Mouse (Mus musculus) layer of hippocampus, adult 9-11 months (tissue): ENCODE measurements around the gene Dnajc4.
A peak's percentile ranks its signal among the peaks of the same experiment; 100 is the strongest.

Source experiments
- DNase-seq: peaks from one replicate; pipeline ENCODE4 v3.0.0; 2022

Gene Dnajc4

DNA sequence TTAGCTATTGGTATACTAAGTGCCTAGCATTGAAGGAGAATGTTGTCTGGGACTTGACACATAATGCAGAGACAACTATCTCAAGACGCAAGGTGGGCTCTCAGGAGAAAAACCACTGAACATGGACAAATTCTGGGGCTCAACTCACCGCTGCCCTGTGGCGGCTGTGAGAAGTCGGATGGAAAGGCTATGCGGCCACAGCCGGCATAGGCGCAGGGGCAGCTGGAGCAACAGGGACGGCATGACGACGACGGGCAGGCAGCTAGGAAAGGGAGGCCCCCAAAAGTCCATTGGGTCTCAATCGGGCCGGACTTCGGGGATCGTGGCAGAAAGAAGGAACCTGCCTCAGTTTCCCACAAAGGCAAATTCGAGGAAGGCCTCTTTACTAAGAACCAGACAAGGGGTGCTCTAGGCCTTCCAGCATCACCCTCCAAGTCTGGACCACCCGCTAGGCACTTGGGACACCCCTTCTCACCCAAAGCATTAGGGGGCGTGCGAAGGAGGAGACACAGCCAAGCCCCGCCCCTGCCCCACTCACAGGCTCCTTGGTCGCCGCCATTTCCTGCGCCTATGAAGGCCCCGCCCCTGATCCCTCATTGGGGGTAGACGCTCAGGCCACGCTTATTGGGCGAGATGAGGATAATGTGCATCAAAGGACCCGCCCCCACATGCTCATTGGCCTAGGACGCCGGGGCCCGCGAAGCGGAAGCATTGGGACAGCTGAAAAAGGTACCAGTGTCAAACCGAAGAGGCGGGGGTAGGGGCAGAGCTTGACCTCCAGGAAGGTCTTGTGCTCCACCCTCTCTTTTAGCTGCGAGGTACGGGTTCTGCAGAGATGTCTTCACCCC is at the start of gene Dnajc4:
Gene Dnajc4, minus strand, starts transcription at position 562 of the 848 bp plus-strand sequence.
- DNase-seq: peak; percentile 98

DNA sequence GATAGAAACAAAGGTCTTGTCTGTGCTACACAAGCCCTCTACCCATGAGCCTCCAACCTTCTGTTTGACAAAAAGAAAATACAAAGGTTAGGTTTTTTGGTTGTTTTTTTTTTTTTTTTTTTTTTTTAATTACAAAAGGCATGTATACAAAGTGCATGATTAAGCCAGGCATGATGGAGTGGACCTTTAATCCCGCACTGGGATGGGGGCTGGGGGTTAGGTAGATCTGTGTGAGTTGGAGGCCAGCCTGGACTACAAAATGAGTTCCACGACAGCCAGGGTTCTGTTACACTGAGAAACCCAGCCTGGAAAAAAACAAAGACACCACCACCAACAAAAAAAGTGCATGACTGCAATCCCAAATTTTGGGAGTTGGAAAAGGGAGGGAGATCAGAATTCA is 48.8 kb upstream of the Dnajc4 start:
- no peak for DNase-seq

DNA sequence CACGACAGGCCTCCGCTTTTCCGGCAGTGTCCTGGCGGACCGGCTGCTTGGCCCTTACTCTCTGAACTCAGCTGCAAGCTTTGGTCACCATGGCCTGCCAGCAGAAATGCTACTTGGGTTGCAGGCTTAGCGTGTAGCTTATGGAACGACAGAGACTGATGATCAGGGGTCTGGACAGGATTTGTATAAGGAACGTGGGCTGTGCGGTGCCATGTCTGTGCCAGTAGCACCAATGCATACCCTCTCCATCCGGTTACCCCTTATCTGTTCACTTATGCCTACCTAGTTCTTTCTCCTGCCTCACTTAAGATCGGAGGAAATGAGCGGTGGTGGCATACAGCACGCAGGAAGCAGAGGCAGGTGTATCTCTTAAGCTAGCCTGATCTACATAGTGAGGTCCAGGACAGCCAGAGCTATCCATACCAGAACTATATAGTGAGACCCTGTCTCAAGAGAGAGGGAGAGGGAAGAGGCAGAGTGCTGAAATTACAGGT is 48.3 kb upstream of the Dnajc4 start:
- DNase-seq: no peak

DNA sequence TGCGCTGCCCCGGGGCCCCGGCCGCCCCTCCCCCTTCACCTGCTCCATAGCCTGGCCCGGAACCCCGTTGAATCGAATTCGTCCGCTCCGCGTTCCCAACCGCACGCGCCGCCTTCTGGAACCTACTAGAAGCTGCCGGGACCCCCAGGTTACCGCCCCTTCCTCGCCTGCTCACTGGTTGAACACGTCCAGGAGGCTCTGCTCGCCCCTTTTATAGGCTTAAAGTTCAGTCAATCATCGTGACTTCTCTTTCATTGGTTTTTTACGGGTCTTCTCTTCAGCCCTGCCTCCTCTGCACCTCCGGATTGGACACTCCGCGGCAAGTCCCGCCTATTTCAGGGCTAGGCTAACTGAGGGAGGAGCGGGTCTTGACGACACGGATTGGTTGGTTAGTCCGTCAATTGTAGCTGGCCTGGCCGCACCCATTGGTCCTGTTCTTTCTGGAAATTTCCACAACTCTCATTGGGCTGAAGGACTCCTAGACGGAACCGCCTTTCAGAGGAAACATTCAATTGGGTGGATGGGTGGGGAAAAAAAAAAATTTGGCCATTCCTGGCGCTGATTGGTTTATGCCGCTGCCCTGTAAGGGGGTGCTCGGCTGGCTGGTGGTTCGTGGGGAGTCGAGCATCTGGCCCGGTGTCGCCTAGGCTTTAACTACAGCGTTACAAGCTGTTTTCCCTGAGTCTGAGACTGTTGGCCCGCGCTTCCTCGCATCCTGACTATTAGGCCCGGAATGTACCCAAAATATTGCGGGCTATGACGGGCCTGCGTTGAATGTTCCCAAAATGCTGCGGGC is 47.7 kb upstream of the Dnajc4 start, which contains the start of gene Stip1:
Gene Stip1, minus strand, starts transcription at position 127 of the 796 bp plus-strand sequence.
- peak; percentile 100 for DNase-seq

DNA sequence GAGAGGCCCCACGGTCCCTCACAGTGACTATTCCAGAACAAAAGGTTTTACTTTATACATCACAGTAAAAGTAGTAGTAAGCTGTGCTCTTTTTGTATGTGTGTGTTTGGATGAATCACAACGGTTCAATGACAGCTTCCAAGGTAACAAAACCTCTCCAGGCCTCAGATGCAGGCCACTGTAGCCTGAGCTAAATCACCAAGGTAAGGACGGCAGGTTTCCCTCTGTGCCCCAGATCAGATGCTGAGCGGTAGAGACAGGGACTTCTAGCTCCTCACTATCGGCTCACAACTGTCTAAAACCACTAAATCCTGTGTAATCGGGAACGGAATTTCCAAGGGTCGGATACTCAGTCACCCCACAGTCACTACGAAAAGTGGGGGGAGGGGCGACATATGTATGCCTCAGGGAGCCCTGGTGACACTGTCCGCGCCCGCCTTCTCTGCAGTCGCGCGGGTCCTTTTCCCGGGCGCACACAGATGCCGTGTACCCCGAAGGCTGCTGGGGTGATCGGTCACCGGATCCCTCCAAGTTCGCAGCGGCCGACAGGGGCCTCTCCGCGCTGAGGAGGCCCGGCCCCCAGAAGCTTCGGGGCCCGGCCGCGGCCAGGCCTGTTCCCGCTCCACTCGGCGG is 46.8 kb upstream of the Dnajc4 start:
- DNase-seq: peak; percentile 63

DNA sequence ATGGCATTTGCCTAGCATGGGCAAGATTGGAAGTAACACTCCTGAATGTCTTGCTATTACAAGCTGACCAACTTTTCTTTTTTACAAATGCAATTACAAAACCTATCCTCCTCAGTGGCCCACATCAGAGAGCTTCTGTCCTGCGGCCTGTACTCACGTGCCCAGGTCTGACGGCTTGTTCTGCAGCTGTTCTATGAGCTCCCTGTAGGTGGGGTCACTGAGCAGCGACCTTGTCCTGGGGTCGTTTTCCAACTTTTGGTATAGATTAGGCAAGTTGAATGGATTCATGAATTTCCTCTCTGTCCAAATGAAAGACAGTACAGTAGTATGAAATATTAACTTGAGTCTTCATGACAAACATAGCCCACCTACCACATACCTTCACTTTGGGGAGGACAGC is 41.6 kb upstream of the Dnajc4 start:
- DNase-seq: no peak

DNA sequence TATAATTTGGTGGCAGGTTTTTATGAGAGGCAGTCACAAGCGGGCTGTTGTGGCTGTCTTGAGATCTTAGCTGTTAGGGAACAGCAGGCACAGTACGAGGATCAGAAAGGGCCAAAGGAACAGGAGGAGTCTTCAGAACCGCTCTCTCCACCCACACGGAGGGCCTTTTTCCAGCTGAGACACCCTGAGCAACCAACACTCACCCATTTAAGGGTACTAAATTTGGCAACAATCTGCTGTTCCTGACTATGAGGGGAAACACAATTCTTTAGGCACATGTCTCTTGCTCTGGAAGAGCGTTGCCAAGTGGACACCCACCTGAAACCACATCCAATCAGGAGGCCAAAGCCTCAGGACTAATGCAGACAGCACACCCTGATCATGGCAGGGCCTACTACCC is 37.2 kb upstream of the Dnajc4 start:
- peak; percentile 55 for DNase-seq

DNA sequence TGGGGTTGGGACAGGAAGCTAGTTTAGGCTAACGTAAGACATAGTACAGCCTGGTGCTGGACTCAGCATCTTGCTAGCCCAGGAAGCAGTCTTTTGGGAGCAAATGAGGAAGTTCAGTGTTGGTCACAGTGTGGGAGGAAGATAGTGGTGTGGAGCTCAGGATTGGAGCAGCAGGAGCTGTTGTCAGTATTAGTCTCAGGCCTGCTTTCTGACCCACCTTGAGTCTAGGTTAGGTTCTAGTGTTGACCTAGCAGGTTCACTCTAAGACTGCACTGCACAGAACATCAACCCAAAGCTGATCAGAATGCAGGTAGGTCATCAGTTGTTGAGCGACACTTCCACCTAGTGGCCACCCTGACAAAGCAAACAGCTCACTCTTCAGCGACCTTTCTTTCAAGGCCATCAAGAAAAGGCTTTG is 27.9 kb upstream of the Dnajc4 start:
- no peak for DNase-seq

DNA sequence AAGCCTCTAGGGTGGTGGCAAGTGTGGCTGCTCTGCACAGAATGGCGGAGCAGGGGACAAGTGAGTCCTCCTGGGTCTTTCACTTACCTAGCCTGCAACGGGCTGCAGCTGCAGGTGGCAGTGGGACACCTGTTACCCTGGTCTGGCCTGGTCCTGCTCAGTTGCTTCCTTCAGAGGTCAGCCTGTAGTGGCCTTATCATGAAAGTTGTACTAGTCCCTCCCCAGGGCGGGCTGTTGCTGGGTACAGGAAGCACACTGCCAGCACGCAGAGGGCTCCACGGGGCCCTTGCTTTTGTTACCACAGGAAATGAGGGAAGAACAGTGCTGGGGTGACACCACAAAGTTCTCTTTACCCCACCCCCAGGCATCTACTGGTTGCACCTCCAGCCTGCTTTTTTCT is 26.8 kb upstream of the Dnajc4 start, which contains the start of gene Fermt3:
Gene Fermt3, minus strand, starts transcription at position 279 of the 400 bp plus-strand sequence.
- DNase-seq: peak; percentile 85

DNA sequence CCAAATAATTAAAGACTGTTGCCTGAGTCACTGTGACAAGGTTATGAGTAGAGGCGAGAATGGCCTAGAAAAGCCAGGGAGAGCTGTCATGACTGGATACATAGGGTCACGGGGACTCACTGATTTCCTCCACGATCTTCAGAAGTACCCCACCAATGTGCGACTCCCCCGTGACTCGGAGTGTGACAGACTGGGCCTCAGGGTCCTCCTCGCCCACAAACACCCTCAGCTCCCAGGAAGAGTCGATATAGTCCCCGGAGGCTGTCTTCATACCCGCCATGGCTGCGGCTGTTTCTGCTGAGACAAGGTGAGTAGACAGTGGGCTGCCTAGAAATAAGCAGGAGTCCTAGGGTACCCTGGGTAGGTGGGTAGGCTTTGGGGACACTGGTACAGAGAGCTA is 26.2 kb upstream of the Dnajc4 start:
- DNase-seq: no peak

DNA sequence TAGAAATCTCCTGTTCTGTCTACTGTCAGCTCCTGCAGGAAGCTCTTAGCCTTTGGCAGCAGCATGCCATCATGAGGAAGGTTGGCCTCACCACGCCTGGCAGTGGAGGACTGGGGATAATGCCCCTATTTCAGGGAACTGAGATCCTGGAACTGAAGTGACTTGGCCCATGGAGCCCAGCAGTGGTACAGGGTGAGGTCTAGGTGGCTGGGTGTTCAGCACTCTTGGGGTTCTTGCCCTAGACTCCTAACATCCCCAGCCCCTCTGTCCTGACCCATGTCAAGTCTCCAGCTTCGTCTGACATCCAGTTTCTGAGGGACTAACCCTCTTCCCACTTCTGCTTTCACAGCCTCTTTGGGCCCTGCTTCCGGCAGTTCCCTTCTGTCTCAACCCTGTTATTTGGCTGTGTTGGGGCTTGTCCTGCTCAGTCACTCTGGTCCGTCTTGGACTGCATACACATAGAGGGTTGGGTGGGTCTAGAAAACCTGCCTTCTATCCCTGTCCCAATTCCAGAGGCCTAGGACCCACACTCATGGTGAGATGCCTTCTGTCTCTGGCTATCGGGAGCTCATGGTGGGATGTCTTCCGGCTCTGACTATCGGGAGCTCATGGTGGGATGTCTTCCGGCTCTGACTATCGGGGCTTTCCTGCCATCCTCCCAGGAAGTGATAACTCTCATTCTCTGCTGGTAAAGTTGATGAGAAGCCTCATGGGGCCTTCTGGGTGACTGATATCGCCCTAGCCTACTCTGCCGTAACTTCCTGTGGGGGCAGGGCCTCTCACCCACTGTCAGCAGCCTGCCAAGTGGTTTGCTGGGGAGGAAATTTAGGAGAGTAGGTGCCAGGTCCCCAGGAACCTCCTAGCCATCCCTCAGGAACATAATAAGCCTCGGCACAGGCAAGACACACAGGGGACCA is 25.4 kb upstream of the Dnajc4 start:
- no peak for DNase-seq

DNA sequence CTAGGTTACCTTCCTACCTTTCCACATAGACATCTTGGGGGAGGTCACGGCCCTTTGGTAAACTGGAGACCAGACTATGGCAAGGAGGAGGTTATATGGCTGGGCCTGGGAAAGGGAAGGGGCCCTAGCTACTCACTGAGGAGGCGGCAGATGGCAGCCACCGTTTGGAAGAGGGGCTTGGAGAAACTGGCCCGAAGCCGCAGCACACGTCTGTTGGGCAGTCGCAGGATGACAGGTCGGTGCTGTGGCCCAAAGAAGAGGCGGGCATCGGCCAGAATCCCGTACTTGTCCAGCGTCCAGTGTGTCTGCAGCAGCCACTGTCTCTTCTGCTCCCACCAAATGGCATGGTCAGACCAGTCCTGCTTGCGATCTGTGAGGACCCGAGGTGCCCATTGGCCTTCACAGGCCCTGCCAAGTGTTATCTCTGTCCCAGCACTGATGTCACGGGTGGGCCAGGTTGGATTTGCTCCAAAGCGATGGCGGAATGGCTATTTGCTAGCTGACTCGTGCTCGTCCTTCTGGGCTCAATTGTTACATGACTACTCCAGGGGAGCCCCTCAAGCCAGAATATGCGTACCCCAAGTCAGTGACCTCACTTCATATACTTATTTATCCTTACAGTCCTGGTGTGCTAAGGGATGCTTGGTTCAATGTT is 22.2 kb upstream of the Dnajc4 start:
- DNase-seq: no peak

DNA sequence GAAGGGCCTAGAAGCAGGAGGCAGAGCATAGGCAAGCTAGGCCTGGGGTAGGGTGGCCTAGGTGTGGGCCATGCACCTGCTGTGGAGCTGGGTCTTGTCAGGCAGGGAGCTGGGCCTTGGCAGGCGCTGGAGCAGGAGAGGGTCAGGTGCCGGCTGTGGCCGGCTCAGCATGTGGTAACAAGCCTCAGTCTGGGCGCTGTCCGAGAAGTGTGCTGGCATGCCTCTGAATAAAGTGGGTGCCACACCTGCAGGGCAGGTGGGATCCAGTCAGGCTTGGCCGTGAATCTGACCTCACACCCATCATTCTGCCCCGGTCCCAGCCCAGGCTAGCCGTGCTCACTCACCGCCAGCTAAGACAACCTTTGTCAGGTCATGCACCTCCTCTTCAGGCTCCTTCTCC is 21.6 kb upstream of the Dnajc4 start:
- DNase-seq: no peak

DNA sequence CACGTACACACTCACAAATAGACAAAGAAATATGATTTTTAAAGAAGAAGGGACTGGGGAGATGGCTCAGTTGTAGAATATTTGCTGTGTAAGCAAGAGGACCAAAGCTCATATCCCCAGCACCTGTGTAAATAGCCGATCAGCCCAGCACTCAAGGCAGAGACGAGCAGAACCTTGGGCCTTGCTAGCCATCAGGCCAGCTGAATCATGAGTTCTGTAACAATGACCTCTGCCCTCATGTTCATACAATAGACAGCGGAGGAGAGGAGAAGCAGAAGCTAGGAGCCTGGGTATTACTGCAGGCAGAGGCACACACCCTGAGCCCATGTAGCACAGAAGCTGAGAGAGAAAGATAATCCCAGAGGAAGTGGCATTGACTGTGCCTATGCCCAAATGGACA is 20.1 kb upstream of the Dnajc4 start:
- DNase-seq: no peak

DNA sequence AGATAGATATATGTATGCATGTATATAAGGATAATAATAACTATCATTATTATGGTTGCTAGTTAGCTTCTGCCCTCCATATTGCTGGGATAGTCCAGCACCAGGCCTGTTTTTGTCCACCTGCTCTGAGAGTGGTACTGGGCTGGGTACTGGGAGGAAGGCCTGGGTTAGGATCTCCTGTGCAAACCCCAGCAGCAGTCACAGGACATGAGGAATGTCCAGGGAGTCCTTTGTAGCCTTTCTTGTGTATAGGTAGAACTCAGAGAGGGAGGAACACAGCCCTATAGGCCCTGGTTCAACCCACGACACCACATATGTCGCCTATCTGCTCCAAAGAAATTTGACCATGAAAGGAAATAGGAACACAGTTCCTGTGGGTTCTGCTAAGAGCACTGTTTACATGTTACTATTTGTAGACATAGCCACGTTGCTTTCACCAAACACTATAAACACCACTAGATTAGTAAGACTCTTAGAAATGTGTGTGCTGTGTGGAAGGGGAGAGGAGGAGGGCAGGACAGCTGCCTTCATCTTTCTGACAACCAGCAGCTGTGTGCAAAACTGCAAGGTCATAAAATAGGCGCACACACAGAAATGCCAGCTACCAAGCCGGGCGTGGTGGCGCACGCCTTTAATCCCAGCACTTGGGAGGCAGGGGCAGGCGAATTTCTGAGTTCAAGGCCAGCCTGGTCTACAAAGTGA is 14.7 kb upstream of the Dnajc4 start:
- DNase-seq: no peak

DNA sequence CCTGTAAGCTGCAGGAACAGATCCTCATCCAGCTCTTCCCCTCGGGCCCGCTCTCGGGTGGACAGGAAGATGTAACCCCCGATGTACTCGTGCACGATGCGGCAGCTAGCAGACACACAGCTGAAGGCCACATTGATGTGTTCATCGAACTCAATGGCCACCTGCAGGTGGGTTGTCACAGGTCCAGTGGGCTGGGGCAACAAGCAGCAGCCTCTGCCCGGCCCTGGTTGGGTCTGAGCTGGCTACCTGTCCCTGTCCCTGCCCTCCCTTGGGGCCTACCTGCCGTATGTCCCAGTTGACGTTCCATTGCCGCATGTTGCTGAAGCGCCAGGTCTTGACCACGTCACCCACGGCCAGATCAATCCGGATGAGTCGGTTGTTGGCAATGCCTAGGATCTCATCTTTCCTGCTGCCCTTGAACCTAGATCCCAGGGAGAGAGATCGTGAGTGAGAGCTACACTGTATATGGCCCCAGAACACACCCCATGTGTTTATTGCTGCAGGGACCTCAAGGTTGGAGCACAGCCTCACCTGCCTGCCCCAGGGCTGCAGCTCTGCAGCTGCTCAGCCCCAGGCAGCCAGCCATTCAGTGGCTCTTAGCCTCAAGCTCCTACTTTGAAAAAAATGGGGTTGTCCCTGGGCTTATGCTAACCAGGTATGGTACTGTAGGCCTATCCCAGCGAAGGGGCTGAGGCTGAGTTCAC is 7.1 kb upstream of the Dnajc4 start:
- no peak for DNase-seq

DNA sequence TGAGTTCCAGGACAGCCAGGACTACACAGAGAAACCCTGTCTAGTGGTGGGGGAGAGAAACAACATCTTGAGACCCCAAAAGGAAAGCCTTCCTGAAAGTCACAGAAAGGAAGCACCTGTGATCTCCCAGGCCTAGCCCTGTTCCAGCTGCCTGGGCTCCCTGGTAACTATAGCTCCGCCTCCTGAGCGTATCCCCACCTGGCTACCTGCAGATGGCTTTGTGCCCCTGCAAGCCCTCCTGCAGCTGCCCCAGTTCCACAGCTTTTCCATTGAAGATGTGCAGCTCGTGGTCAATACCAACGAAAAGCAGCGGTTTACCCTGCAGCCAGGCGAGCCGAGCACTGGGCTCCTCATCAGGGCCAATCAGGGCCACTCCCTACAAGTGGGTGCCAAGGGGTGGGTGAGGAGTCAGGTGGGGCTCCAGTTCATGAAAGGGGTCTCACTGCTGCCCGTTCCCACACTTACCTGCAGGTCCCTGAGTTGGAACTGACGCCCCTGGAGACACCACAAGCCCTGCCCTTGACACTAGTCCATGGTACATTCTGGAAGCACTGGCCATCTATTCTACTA is 5.4 kb upstream of the Dnajc4 start:
- peak; percentile 2 for DNase-seq

DNA sequence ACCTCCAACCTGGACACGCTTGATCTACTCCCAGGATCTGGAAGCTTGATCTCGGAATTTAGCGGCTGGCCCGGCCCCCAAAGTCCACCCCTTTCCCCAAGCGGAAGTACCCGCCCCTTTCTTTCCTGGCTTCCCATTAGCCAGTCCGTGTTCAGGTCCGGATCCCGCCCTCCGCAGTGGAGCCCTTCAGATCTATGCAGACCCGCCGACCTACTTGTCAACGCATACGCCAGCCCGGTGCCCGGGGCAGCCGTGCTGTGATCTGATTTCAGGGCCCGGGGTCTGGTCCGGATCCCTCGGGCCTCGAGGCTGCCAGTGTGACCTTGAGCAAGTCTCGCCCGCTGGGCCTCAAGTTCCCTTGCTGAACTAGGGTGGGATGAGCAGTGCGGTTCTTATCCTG is 3.6 kb upstream of the Dnajc4 start, which contains the start of the genes Nudt22 and Trpt1:
Gene Nudt22, minus strand, starts transcription at position 112 of the 400 bp plus-strand sequence.
Gene Trpt1, plus strand, starts transcription at position 126 of the 400 bp plus-strand sequence.
- peak; percentile 89 for DNase-seq

DNA sequence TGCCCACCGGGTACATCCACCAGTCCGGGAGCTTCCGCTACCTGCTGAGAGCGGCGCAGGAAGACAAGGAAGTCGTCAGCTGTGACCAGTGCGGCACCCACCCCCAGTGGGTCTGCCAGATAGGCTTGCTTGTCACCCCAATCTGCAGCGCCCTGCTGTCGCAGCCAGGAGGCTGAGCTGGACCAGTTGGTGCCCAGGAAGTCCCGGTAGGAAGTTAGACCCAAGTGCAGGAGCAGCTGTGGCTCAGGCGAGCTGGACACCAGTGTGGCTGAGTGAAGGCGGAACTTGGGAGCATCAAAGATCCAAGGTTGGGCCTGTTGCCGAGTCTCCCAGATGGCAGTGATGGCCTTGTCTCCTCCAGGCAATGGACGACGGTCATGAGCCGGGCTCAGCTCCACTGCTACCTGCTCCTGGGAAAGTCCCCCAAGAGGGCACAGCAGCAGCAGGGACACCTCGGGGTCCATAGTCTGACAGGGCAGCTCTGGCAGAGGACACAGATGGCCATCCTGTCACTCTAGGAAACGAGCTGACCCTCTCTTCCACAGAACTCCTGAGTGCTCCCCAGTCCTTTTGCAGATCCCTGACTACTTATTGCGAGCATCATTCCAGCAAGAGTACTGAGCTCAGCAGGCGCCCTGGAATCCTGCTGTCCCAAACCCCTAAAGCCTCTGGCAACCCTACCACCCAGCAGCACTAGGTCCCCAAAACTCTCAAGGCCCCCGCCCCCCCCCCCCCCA is 3.1 kb upstream of the Dnajc4 start:
- peak; percentile 13 for DNase-seq
